In the genomic region with DNA sequence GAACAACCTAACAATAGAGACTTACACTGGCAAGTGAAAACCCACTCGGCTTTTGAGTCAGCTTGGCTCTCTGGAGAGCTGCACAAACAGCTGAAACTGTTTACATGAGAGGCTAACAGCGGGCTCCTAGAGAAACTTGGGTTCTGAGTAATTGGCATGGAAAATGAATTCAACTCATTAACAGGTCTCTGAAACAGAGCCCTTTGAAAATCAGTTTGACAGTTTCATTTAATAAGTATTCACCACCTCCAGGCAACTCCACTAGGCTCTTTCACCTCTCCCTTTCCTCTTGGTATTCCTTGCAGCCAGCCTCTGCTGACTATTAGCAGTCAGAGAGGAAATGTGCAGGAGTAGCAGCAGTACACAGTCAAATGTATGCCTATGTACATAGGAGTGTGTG, we compare ENCODE assay signal across 15 mouse cellular contexts. TPM values are rescaled to one million over a fixed set of nuclear protein-coding genes. Genes with fewer than 3 reads are reported as not detected.
"Had no signal": no experiment of that assay in that cellular context is flagged by ENCODE, and none has a peak within 500 bp of the region (broad histone marks: within the 10 kb centered on the region; RNA-seq: fewer than 3 reads in every experiment).

No protein-coding gene starts in this region.

- H3K4me3 ChIP-seq: left cerebral cortex, adult 2 months; limb, embryonic 15.5 days; liver, embryonic 12.5 days; lung, embryonic 15.5 days; megakaryocyte, embryonic 14.5 days had no signal

- H3K9ac ChIP-seq: limb, embryonic 15.5 days; liver, embryonic 12.5 days; lung, embryonic 15.5 days had no signal

- ATAC-seq: liver, embryonic 12.5 days; midbrain, embryonic 16.5 days had no signal

- DNase-seq: kidney, adult 8-10 months; kidney, postnatal 25 days; lung, postnatal 14 days; right cerebral cortex, postnatal 14 days; thymus, postnatal 36 days had no signal

- H3K4me2 ChIP-seq: limb, embryonic 15.5 days; liver, embryonic 12.5 days; lung, embryonic 15.5 days had no signal

- H3K4me1 ChIP-seq: limb, embryonic 15.5 days; liver, embryonic 12.5 days; lung, embryonic 15.5 days; megakaryocyte, embryonic 14.5 days had no signal

- H3K9me3 ChIP-seq: limb, embryonic 15.5 days; liver, embryonic 12.5 days; lung, embryonic 15.5 days; megakaryocyte, embryonic 14.5 days had no signal

- H3K27me3 ChIP-seq: limb, embryonic 15.5 days; liver, embryonic 12.5 days; lung, embryonic 15.5 days; megakaryocyte, embryonic 14.5 days had no signal

- H3K27ac ChIP-seq: left cerebral cortex, adult 2 months; limb, embryonic 15.5 days; liver, embryonic 12.5 days; lung, embryonic 15.5 days; macrophage had no signal

- H3K36me3 ChIP-seq: limb, embryonic 15.5 days; liver, embryonic 12.5 days; lung, embryonic 15.5 days had no signal

RNA-seq across cellular contexts. Expression of a gene that starts 37.2 kb away (rescaled TPM):
- polyA plus RNA-seq: kidney, embryonic 16.5 days; liver, embryonic 12.5 days; macrophage; small intestine, adult 2 months; thymus, postnatal 0 days had no signal
